Mouse (Mus musculus) retina, embryonic 14.5 days (tissue): ENCODE measurements around the gene Uqcc2.

Experiments
- DNase-seq: peaks from one replicate; pipeline ENCODE4 v3.0.0-alpha.2; 2015; ENCODE audit warnings: low spot score

Gene Uqcc2

DNA sequence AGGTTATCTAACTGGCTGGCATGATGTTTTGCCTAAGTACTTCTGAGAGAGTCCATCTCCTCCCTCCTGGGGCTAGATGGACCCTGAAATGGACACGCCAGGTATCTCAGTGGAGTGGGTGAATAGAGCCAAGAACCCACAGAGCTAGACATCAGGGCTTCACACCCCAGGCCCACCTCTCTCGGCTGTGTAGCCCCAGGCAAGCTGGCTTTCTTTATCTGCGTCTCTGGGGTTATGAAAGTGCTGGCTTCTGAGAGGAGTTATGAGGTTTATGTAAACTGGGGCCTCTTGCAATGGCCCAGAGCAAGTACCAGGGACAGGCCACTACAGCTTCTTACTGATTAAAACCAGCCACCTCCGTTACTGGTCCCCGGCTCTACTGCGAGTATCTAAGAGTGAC is 21.2 kb upstream of the Uqcc2 start:
- DNase-seq: no peak

DNA sequence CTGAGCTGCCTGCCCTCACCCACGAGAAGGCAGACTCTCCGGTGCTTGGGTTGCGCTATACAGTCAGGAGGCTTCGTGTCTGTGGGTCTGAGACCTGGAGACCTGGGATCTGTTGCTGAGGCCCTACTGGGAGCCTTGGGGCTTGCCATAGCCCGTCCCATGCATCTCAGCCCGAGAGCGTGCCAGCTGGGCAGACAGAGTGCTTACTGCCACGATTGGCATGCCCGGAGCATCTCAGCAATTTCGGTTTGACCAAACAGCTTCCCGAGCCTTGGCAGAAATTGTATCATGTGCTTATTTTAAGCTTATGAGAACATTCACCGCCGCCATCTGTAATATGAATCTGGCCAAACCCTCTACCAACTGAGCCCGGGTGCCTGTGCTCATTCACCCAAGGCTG is 20.5 kb upstream of the Uqcc2 start:
- DNase-seq: no peak

DNA sequence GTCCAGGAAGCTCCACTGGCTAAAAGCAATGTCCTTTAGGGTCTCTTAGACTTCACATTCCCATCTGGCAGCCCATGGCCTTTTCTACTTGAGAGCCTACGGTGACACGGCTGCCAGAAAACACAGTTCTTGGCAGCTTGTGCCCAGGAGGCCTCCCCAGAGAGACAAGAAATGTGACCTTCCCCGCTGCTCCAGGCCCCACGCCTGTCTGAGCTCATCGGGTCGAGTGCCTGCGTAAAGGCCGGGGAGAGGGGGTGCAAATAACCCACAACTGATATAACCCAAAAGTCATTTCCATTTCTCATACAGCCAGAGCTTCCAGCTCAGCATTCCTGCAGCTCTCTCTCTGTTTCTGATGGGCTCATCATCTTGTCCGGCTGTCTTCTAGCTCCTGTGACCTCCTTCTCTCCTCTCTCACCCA is 20.1 kb upstream of the Uqcc2 start:
- DNase-seq: peak; percentile 53

DNA sequence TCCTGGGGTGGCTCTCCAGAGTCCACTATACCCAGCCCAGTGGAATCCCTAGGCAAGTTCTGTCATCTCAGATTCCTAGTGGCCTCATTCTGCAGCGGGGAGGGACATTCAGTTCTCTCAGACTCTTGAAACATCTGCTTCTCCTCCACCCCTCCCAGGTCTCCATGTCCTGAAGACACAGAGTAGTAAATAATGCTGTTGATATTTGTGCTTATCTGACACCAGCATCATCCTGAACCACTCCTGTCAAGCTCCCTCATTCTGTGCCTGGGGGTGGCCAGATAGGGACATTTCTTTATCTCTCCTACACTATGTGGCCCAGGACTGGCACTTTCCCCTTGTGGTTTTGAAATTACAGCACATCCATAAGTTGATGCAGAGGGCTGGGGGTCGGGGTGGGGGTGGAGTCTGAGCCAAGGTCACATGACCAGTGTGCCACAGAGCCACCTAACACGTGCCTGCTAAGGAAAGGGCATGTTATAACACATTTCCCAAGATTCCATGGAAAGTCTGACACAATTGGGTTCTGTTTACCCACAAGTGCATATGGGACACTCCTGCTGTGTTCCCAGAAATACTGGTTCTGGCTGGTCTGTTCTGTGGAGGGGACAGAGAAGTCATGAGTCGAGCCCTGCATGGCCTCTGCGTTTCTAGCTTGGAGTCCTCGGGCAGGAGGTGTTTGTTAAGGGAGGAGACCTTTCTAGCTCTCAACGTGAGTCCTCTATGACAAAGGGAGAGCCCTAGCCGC is 19.4 kb upstream of the Uqcc2 start:
- DNase-seq: no peak

DNA sequence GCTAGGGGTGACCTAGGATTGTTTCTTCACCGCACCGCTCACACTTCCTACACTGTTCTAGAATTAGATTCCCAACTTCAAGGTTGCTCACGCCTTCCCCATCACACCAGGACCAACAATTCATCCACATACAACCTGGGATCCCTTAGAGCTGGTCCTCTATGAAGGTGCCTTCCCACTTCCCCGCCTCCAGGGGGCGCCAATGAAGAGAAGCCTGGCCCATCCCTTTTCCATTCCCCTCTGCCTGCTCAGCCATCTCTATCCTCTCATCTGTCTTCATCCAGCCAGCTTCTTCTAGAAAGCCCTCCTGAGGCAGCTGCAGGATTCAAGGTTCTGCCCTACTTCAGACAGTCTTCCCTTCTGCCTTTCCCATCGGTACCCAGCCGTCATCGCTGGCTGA is 17.7 kb upstream of the Uqcc2 start:
- peak; percentile 48 for DNase-seq

DNA sequence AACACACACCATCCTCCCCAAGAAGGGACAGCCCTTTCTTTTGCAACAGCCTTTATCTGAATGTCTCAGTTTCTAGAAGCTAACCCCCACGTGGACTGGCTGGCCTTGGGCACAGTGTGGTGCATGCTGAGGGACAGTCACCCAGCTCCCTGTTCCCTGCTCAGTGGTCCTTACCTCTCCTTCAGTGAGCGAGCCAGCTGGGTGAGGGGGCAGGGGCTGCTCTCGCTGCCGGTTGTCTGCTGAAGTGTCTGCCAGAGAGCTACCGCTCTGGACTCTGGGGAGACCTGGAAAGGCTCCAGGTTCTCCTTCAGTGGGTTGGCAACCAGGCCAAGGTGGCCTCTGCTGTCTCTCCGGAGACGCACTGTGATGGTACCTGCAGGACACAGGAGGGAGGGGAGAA is 17.2 kb upstream of the Uqcc2 start:
- no peak for DNase-seq

DNA sequence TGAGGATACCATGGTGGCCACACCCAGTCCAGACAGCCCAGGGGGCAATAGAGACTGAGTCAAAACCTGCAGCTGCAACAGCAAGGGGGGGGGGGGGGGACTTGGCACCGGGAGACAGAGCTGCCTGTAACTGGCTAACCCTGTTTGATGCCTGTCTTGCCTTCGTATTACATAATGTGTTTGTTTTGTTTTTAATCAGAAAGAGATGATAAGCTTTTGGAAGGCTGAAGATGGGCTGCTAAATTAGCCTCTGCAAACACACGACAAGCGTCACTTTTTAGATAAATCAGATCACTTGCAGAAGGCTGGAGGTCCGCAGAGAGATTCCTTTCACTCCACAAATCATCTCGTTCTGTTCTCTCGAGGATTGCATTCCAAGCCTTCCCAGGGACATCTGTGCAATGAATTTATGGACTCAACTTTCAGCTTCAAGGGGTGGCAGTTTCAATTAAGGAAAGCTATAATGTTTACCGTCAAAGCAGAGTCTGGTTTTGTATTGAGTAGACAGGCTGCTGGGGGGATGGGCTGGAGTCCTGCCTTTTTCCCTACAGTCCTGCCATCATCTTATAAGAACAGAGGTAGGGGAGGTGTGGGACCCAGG is 12.7 kb upstream of the Uqcc2 start:
- DNase-seq: no peak

DNA sequence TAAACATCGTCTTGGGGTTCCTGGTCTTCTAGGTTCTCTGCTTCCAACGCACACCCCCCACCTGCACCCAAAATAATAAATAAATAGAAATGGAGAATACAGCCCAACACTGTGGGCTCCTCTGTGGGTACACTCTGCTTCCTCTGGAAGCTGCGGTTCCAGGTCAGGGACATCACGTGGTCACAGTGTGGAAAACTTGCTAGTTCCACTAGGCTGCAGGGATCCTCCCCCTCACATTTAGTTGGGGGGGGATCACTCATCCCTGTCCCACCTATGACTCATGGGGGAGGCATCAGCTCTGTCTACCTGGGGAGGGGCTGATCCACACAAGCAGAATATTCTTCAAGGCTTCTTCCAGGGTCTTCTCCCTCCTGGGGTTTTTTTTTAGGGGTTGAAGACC is 10.4 kb upstream of the Uqcc2 start:
- DNase-seq: no peak

DNA sequence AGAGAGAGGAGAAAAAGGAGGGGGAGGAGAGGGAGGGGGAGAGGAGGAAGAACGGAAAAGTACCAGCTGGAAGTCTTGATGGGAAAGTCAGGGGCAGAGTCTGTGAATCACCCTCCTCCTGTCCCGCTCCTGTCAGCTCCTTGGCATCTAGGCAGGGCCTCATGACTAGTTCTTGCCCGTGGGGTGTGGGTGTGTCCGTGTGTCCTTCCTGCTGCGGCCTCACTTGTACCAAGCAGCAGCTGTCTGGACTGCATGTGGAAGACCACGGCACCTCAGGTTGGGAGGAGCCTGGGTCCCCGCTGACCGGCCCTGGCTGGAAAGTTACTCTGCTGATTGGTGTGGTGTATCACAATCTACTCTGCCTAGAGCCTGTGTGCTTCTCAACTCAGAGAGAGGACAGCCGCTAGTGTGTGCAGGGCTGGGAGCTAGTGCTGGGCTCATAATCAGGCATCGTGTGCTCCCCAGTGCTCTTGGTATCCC is 8.3 kb upstream of the Uqcc2 start:
- DNase-seq: no peak

DNA sequence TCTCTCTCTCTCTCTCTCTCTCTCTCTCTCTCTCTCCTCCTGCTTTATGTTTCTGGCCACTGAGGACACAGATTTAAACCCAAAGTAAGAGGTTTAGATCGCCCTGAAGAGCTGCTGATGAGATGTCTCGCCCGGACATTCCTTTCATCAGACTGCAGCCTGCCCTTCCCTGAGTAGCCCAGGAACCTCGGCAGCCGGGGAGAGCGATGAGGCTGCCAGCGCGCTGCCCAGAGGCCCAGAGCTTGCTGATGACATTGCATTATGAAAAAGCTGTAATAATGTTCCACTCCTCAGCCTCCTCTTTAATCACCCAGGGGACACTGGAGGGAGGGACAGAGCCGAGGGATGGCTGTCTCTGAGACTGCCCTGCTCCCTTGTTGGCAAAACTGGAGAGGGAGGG is 6.5 kb upstream of the Uqcc2 start:
- DNase-seq: no peak

DNA sequence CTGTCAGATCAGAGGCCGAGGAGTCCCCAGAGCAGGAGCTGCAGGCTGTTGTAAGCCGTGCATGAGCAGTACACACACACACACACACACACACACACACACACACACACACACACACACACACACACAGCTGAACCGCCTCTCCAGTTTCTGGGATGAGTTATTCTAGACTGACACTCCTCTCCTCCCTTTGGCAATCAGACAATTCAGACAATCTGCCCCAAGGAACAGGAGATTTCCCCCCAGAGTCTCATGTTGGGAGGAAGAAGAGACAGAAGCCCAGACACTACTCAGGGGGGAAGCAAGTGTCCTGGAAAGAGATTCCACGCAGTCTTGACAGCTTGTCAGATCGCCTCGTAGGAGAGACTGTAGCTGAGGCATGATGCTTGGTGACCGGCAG is 5.6 kb upstream of the Uqcc2 start:
- DNase-seq: no peak

DNA sequence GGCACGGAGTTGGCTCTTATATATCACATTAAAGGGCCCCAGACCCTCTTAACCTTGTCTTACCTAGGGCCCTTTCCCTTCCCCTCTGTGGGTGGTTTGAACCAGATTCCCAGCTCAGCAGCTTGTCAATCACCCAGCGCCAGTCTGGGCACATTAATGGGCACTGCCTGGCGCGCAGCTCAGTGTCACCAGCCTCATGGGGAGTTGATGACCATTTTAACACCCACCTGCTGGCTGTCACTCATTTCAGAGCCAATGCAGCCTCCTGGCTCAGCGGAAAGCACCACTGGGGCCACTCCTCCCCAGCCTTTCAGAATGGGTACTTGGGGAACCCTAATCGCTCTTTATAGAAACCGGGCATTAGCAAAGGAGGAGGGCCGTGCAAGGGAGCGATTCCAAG is 4.7 kb upstream of the Uqcc2 start:
- DNase-seq: no peak

DNA sequence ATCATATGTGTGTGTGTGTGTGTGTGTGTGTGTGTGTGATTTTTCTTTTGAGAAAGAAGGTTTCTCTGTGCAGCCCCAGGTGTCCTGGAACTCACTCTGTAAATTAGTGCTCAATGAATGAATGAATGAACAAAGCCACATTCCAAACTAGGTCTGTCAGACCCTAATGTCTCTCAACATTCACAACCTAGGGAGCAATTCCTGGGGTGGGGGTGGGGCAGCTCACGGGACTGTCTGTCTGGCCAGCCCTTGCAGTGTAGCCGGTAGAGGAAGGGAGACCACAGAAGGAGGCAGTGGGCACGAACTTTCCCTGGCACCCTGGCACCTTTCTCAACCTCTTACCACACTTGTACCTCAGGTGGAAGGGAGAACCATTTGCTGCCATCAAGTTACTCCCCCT is 999 bp upstream of the Uqcc2 start:
- DNase-seq: no peak

DNA sequence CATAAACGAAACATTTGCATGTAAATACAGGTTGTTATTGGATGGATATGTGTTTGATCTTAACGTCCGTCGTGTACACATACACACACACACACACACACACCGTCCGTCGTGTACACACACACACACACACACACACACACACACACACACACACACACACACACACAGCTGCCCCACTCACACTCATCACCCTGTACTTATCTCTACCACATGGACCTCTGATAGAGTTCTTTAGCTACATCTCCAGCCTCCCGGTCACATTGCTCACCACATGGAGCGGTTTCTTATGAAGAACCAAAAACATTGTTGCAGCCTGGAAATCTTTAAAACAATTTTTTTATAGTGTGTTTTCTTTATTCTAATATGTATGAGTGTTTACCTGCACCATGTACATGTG is 471 bp upstream of the Uqcc2 start:
- no peak for DNase-seq

DNA sequence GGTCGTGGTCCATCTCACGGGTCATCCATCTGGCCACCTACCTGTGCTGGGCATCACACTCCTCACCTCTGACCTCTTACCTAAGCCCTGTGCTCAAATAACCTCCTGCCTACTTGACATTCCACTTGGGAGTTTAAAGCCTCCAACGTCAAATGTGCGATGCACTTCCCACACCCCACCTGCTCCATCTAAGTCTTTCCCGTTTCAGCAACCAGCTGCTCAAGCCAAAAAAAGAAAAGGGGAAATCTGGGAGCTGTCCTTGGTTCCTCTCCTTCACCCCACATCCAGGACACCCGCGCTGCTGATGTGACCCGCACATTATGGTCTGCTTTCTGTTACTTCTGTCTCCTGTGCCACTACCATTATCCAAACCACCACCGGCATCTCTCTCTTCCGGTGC is 1.5 kb downstream of the Uqcc2 start:
- DNase-seq: no peak

DNA sequence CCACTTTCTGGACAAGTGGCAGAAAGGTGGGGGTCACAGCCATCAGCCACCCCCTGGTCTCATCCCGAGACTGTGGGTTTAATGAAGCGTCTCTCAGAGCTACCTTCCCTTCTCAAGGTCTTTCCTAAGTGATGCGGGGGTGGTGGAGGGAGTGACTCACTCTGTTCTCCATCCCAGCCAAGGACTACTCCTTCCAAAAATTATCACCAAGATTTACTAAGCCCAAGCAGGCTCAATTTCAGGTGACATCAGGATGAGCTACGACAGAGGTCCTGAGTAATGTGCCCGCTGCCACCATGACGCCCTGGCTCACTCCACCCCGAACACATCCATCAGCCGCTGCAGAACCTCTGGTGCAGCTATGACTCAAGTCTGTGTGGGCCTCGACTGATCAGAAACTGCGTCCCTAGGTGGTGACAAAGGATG is 2.5 kb downstream of the Uqcc2 start:
- DNase-seq: no peak

DNA sequence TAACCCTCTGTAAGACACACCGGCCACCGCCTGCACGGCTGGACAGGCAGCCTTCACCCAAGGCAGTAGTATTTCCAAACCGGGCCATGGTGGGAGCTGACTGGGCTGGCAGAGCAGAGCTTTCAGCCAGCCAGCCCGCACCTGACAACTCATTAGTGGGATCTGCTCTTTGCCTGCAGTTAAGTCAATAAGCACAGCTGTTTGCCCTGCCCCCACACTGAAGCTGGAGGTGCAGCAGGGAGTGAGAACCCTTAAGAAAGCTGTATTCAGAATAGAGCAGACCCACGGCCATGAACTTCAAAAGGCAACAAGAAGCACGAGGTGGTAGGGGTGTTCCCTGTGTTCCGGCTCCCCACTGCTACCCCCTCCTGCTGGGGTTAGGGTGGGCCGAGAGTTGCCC is 3.5 kb downstream of the Uqcc2 start:
- no peak for DNase-seq

DNA sequence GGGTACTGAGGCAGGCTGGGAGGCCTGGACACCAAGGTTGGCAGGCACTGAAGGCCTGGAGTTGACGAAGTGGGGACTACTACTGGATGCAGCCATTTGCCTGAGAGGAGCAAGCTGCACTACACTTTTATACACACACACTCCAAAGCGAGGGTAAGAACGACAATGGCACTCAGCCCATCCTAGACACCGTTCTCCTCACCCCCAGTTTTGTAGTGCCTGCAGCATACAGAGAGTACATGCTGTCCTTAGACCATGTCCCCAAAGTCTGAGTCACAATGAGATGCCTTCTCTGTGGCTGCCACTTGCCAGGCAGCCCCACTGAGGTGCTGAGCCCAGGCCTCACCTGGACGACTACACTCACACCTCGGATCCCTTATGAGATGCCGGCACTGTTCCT is 3.9 kb downstream of the Uqcc2 start:
- DNase-seq: no peak

DNA sequence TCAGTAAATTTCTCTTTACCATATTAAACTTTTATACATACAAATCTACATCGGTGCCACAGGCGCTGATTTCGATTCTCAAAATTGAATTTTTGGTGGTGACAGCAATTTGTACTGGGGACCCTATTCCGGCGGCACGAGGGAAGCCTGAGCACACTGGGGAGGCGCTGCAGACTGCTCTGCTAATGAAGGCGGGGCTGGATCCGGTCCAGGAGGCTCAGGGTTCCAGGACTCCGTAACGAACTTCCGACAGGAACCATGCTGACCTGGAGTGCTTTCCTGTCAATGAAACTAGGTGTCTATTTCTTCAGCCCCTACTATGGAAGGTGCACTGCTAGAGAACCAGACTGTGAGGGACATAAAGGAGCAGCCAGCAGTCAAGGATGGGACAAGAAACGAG is 4.4 kb downstream of the Uqcc2 start:
- no peak for DNase-seq

DNA sequence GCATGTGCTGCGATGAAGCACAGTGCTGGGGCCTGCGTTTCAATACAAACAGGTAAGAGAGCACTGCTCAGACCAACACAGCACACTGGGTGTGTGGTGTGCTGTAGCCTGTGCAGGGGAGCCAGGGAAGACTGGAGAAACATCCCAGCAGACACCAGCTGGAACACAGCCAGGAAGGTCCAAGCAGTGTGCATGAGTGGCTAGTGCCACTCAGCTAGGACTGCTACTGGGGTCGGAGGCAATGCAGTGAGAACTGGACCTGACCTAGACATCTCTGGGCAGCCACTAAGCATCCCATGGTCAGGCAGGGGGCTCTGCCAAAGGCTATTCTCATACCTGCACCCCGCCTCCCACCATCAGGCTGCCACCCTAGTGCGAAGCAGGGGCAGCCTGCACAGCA is 5.5 kb downstream of the Uqcc2 start:
- DNase-seq: no peak

DNA sequence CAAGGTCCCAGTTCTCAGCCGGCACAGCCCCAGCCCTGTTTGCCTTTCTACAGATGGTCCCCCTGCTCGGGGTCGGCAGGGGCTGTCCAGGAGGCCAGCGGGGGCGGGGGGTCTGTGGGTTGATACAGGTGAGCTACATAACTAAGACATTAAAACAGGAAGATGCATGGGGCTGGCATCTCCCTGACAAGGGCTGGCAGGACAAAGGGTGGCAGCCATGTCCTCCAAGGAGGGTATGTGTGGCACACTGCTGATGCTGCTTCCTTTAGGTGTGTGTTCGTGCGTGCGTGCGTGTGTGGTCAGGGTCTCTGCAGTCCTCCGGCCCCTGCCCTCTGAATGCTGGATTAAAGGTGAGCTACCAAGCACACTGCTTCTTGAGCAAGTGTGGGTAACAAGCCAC is 6.7 kb downstream of the Uqcc2 start:
- DNase-seq: no peak

DNA sequence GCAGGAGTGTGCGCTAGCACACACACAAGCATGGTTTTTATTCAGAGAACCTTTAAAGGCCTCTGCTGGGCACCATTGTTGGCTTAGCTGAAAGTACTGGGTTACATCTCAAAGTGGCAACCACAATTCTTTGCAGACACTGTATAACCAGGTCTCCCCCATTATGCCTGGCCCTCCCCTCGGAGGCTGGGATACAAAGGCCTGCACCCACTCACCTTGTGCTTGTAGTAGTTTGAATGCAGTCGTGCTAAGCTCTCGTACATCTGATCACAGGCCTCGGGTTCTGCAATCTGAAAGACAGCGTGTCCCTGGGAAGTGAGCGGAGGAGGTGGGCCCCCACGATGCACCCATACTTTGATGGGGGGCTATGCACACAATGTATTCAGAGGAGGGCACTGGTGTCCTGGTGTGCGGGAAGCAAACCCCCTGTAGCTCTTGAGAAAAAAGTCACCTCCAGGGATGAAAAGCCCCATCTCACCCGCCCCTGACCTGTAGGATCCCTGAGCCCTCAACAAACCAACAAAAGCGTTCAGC is 8.0 kb downstream of the Uqcc2 start:
- no peak for DNase-seq

DNA sequence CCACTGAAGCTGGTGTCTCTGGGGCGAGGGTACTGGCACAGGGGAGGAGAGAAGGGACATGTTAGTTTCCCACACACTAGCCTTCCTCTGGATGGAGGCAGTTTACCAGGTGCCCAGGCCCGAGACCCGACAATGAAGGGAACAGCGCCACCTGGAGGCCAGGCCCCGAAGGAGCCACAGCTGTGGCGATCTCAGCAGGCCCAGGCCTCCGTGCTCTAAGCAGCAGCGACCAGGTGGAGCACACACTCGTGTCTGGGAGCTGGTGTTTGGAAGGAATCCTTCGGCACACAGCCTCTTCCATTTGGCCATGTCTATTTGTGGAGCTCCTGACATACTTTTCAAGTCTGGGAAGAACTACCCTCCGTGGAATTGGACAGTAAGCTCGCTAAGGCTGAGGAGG is 8.5 kb downstream of the Uqcc2 start:
- peak; percentile 81 for DNase-seq
